Mouse (Mus musculus) E14TG2a.4 (cell line): ENCODE measurements at regions not wholly inside any gene's neighbourhood (a gene's known extent, or its start where the extent isn't known, plus 50 kb on each side); places are given as distances from the start of the nearest gene placed in this dataset.
A peak's percentile ranks its signal among the peaks of the same experiment; 100 is the strongest.

Experiments
- H3K27me3 ChIP-seq: 2 replicates; pipeline ENCODE4 v1.6.1; 2014; ENCODE audit warnings: low read length, control low read depth; ENCODE audit not compliant: insufficient read depth
- H3K36me3 ChIP-seq: 2 replicates; pipeline ENCODE4 v1.6.1; 2014; ENCODE audit warnings: low read length, control low read depth; ENCODE audit not compliant: insufficient read depth
- H3K4me1 ChIP-seq: replicated peaks from 2 replicates; pipeline ENCODE4 v1.6.1; 2014; ENCODE audit warnings: low read depth, low read length, control low read depth
- H3K4me3 ChIP-seq: replicated peaks from 2 replicates; pipeline ENCODE4 v1.5.1; 2014; ENCODE audit warnings: mild to moderate bottlenecking, low read length
- H3K9me3 ChIP-seq: 2 replicates; pipeline ENCODE4 v1.6.1; 2014; ENCODE audit warnings: low read length, control low read depth
- CTCF ChIP-seq: conservative IDR thresholded peaks from 2 replicates; pipeline ENCODE4 v1.5.1; 2014; ENCODE audit warnings: low read length
- NANOG ChIP-seq: IDR thresholded peaks from 2 replicates; pipeline ENCODE4 v1.6.1; 2014; ENCODE audit warnings: borderline replicate concordance, low read length, mixed read lengths
- POU5F1 ChIP-seq: IDR thresholded peaks from 2 replicates; pipeline ENCODE4 v1.6.1; 2014; ENCODE audit warnings: low read length, borderline replicate concordance

DNA sequence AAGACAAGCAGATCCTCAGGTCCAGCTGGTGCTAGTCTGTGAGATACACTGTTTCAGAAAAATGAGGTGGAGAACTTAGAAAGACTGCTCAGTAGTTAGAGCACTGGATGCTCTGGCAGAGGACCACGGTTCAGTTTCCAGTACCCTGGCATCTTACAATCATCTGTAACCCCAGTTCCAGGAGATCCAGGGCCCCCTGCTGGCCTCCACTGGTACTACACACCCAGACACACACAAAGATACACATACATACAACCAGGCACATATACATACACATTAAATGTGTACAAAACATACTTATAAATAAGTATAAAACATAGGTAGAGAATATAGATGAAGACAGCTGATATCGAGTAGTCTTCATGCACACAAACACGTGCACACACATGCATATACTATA is 97.4 kb upstream of the Supt20 start:
- Histone ChIP-seq H3K9me3 (no peaks in the 10 kb centered on the region), H3K27me3 (no peaks in the 10 kb centered on the region), H3K4me1 (0 out of 2 replicates have a peak, but pooled peaks cover 6% of the 10 kb centered on the region), H3K4me3 (no peak overlapping the region), H3K36me3 (no peaks in the 10 kb centered on the region)
- peak; percentile 85 for TF ChIP-seq CTCF
- no peak for TF ChIP-seq NANOG
- TF ChIP-seq POU5F1 = no peak

DNA sequence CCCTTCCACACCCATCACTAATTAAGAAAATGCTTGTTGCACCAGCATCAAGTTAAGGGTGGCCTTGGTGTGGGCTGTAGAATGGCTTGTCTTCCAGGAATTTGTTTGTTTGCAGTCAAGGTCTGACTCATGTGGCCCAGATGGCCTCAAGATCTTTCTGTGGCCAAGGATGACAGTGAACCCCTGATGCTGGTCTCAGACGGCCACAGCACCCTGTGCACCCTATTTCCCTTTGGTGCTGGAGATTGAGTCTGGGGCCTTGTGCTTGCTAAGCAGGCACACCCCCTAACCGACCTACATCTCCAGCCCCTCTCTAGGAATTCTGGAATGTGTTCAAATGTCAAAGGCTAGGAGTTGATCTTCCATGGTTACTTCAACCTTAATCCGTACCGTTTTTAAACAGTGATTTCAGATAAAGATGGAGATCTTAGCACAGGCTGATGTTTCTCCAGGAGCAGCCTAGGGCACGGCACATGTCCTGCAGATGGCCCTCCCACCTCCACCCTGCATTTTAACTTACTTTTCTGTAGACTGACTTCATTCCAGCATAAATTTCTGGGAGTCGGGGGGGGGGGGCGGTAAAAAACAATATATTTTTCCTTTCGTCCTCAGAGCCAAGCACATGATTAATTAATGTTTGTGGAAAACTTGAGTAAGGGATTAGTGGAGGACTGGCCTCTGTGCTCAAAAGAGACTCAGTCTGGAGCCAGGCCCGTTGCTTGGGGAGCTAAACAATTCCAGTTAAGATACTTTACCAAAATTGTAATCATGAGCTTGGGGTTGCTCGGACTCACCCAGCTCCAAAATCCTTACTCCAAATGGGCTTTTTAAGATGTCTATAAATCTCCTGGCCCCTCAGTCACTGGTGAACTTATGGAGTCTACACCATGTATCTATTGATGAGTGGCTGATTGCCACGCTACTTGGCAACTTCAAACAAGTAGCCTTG is 95.0 kb upstream of the Supt20 start:
- H3K36me3 ChIP-seq = no peaks in the 10 kb centered on the region
- H3K4me3 ChIP-seq = no peak overlapping the region
- peaks cover 6% of the 10 kb centered on the region for H3K9me3 ChIP-seq
- TF ChIP-seq POU5F1 = no peak
- 0 out of 2 replicates have a peak, but pooled peaks cover 6% of the 10 kb centered on the region for H3K4me1 ChIP-seq
- no peaks in the 10 kb centered on the region for H3K27me3 ChIP-seq

DNA sequence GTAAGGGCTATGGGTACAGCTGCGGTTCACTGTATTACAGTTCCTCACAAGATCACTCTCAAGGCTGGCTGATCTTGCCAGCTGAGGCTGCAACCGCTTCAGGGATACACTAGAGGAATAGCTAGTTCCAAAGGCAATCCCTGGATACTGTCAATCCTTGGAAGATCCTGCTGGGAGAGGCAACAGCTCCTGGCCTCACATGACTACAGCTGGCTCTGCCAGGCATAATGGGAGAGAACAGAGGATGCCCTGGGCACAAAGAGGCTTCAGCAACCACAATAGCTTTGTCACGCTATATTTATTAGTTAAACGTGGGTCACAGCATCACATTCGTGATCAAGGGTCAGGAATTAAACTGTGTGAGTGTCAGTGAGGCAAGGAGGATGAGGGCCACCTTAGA is 94.3 kb upstream of the Supt20 start:
- no peaks in the 10 kb centered on the region for H3K27me3 ChIP-seq
- 0 out of 2 replicates have a peak, but pooled peaks cover under 1% of the 10 kb centered on the region for H3K4me1 ChIP-seq
- H3K36me3 ChIP-seq = no peaks in the 10 kb centered on the region
- peaks cover 6% of the 10 kb centered on the region for H3K9me3 ChIP-seq
- H3K4me3 ChIP-seq = no peak overlapping the region
- TF ChIP-seq POU5F1 (no peak), NANOG (no peak), CTCF (no peak)

DNA sequence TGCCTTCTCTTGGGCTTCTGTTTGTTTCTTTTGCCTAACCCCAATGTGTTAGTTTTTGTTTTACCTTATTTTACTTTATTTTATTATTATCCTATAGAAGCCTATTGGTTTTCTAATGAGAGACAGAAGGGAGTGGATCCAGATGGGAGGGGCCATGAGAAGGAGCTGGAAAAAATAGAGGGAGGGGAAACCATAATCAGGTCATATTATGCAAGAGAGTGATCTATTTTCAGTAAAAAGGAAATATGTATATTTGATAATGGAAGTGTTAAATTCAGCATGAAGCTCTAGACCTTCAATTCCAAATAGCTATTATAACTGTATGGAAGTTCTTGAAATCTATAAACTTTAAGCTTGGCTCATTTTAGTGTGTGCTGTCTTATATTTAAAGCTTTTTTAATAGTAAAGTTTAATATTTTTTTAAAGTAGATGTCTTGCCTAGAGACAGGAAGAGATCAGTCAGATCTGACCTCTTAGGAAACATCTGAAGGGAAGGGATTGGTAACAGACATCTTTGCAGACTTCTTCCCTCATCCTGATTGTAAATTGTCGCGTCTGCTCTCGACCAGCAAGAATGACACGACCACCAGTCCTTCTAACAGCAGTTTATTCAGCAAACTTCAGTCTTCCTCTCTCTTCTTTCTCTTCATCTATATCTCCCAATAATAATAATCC is 87.8 kb upstream of the Supt20 start:
- H3K27me3 ChIP-seq = no peaks in the 10 kb centered on the region
- no peaks in the 10 kb centered on the region for H3K4me1 ChIP-seq
- TF ChIP-seq POU5F1 = no peak
- no peak for TF ChIP-seq CTCF
- no peak for TF ChIP-seq NANOG
- H3K9me3 ChIP-seq = peaks cover 9% of the 10 kb centered on the region
- no peaks in the 10 kb centered on the region for H3K36me3 ChIP-seq
- H3K4me3 ChIP-seq = no peak overlapping the region

DNA sequence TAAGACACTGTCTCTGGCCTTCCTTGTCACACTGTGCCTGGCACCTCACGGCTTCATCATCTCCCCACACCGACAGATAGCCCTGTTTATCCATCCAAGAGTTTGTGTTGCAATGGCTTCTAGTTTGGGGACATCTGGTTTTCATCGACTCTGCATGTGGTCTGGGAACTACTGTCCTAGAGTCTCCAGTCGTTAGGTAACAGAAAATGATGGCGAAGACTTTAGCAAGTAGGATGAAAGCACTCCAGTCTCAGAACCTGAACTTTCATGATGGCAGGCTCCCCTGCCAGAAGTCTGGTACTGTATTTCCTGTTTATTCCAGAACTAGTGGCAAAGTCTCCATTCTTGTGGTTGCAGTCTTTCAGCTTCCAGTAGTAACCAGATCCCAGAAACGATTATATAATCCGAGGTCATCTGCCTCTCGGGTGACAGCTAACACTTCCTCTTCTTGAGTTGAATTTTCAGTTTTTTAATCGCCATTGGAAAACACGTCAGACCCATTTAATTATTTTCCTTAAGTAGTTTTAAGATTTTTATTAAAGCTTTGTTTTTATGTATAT is 81.1 kb upstream of the Supt20 start:
- Histone ChIP-seq H3K9me3 (0 out of 2 replicates have a peak, but pooled peaks cover 3% of the 10 kb centered on the region), H3K4me1 (no peaks in the 10 kb centered on the region), H3K27me3 (no peaks in the 10 kb centered on the region), H3K36me3 (no peaks in the 10 kb centered on the region), H3K4me3 (no peak overlapping the region)
- TF ChIP-seq NANOG (no peak), CTCF (no peak), POU5F1 (no peak)

DNA sequence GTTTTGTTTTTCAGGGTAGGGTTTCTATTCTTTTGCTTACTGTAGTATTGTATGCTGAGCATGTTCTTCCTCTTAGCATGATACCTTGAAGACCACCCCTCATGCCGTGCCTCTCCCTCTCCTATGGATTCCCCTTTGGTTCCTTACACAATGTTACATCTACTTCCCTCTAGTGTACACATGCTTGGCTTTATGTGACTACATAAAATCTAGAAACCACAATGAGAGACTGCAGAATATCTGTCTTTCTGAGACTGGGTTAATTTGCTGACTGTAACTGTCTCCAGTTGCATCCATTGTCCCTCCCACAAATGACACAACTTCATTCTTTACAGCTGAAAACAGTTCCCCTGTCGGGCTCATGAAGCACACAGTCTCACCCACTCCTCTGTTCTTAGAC is 78.8 kb upstream of the Supt20 start:
- H3K4me3 ChIP-seq = no peak overlapping the region
- no peaks in the 10 kb centered on the region for H3K4me1 ChIP-seq
- H3K9me3 ChIP-seq = peaks cover 13% of the 10 kb centered on the region; the same call in 1 of the 2 replicates
- H3K27me3 ChIP-seq = no peaks in the 10 kb centered on the region
- TF ChIP-seq POU5F1 = no peak
- TF ChIP-seq CTCF = no peak
- no peak for TF ChIP-seq NANOG
- H3K36me3 ChIP-seq = no peaks in the 10 kb centered on the region

DNA sequence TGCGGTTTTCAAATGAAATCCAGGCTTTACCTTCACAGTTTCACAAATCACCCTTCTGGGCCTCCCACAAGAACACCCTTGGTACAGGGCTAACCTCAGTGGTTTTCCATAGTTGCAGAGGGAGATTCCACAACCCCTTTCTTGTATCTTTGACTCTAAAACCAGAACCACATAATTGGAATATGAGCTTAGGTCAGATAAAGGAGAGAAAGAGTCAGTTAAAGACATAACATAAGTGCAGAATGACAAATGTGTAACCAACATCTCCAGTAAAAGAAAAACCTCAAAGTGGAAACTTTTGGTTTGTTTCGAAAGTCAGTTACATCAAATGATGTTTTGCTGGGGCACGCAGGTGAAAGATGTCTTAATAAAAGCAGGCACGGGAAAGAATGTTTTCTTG is 75.3 kb upstream of the Supt20 start:
- Histone ChIP-seq H3K36me3 (no peaks in the 10 kb centered on the region), H3K9me3 (peaks cover 13% of the 10 kb centered on the region; the same call in 1 of the 2 replicates), H3K27me3 (no peaks in the 10 kb centered on the region), H3K4me3 (no peak overlapping the region), H3K4me1 (no peaks in the 10 kb centered on the region)
- TF ChIP-seq CTCF (no peak), NANOG (no peak), POU5F1 (no peak)

DNA sequence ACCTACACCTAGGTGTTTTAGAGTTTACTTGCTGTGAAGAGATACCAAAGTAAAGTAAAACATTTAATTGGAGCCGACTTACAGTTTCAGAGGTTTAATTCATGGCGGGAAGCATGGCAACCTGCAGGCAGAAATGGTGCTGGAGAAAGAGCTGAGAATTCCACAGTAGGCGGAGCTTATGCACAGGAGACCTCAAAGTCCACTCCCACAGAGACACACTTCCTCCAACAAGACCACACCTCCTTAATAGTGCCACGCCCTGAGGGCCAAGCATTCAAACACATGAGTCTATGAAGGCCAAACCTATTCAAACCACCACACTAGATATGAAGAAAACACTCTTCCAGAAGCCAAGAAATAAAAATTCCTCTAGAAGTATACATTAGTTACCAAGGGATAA is 74.3 kb upstream of the Supt20 start:
- TF ChIP-seq POU5F1 (no peak), CTCF (no peak), NANOG (no peak)
- H3K27me3 ChIP-seq = no peaks in the 10 kb centered on the region
- no peak overlapping the region for H3K4me3 ChIP-seq
- no peaks in the 10 kb centered on the region for H3K4me1 ChIP-seq
- no peaks in the 10 kb centered on the region for H3K36me3 ChIP-seq
- peaks cover 13% of the 10 kb centered on the region; the same call in 1 of the 2 replicates for H3K9me3 ChIP-seq
